Mouse (Mus musculus) ES-Bruce4 (cell line): ENCODE data around the gene Ppp3r2. TPM values are rescaled to one million over a fixed set of nuclear protein-coding genes. Genes with fewer than 3 reads are reported as not detected.

ENCODE experiments used
- H3K27ac ChIP-seq: 2 replicates; pipeline ENCODE4 v1.5.1; 2012; ENCODE audit warnings: low read length, inconsistent platforms; ENCODE audit not compliant: insufficient read depth
- H3K27me3 ChIP-seq: 2 replicates; pipeline ENCODE4 v1.6.1; 2012; ENCODE audit warnings: mild to moderate bottlenecking, low read length, inconsistent platforms; ENCODE audit not compliant: control insufficient read depth, poor library complexity, insufficient read depth, severe bottlenecking
- H3K36me3 ChIP-seq: 2 replicates; pipeline ENCODE4 v1.6.1; 2012; ENCODE audit warnings: inconsistent platforms, mild to moderate bottlenecking, low read length, moderate library complexity; ENCODE audit not compliant: control insufficient read depth, poor library complexity, insufficient read depth, severe bottlenecking
- H3K4me1 ChIP-seq: one replicate; pipeline ENCODE4 v1.8.1; 2011; ENCODE audit warnings: low read length; ENCODE audit not compliant: control insufficient read depth, insufficient read depth
- H3K4me3 ChIP-seq: 2 replicates; pipeline ENCODE4 v1.5.1; 2011; ENCODE audit warnings: low read depth, mild to moderate bottlenecking, low read length
- H3K9ac ChIP-seq: 2 replicates; pipeline ENCODE4 v1.6.1; 2012; ENCODE audit warnings: low read depth, mild to moderate bottlenecking, inconsistent platforms; ENCODE audit not compliant: poor library complexity, severe bottlenecking
- H3K9me3 ChIP-seq: replicated peaks from 2 replicates; pipeline ENCODE4 v1.6.1; 2012; ENCODE audit warnings: mild to moderate bottlenecking, low read length, inconsistent platforms; ENCODE audit not compliant: control insufficient read depth, poor library complexity, insufficient read depth, severe bottlenecking
- CTCF ChIP-seq: IDR thresholded peaks from one replicate; pipeline ENCODE4 v1.8.1; 2011; ENCODE audit warnings: low read depth, low read length
- EP300 ChIP-seq: IDR thresholded peaks from 2 replicates; pipeline ENCODE4 v1.6.1; 2011; ENCODE audit warnings: low read depth, low read length; ENCODE audit not compliant: insufficient read depth
- POLR2A ChIP-seq: IDR thresholded peaks from one replicate; pipeline ENCODE4 v1.8.1; 2011; ENCODE audit warnings: low read length; ENCODE audit not compliant: insufficient read depth
- polyA plus RNA-seq: library from polyadenylated mRNA; stranded (reverse); fragments of >200 nt; gene quantifications from 2 replicates; pipeline ENCODE4 v1.2.4, GENCODE M21; 2011; ENCODE audit warnings: low read depth; ENCODE audit not compliant: missing spikeins, insufficient read depth, insufficient read length

Ppp3r2 gene
- polyA plus RNA-seq, 1 experiment, result not detected

- no peaks in the 10 kb centered on the region for H3K9me3 ChIP-seq
- no peak overlapping the region for H3K27ac ChIP-seq
- no peak for TF ChIP-seq POLR2A
- TF ChIP-seq CTCF, result no peak
- TF ChIP-seq EP300, result no peak
- no peaks in the 10 kb centered on the region for H3K4me1 ChIP-seq
- H3K4me3 ChIP-seq, result no peak overlapping the region
- no peaks in the 10 kb centered on the region for H3K36me3 ChIP-seq
- H3K27me3 ChIP-seq, result no peaks in the 10 kb centered on the region
- H3K9ac ChIP-seq, result no peak overlapping the region
These were observed 5.0 kb downstream of the Ppp3r2 start for GRCm38 (mm10) chr4:49676790-49677189.

GRCm38 (mm10) chr4:49676071-49676470 lies 5.8 kb downstream of the Ppp3r2 start:
- Histone ChIP-seq H3K4me3 (no peak overlapping the region), H3K36me3 (no peaks in the 10 kb centered on the region), H3K4me1 (no peaks in the 10 kb centered on the region), H3K9ac (no peak overlapping the region), H3K9me3 (no peaks in the 10 kb centered on the region), H3K27ac (no peak overlapping the region), H3K27me3 (no peaks in the 10 kb centered on the region)
- TF ChIP-seq CTCF, result no peak
- TF ChIP-seq POLR2A, result no peak
- no peak for TF ChIP-seq EP300

- no peak overlapping the region for H3K27ac ChIP-seq
- H3K9ac ChIP-seq, result no peak overlapping the region
- H3K9me3 ChIP-seq, result no peaks in the 10 kb centered on the region
- peaks cover 3% of the 10 kb centered on the region; the same call in 1 of the 2 replicates for H3K36me3 ChIP-seq
- no peaks in the 10 kb centered on the region for H3K4me1 ChIP-seq
- H3K4me3 ChIP-seq, result no peak overlapping the region
- TF ChIP-seq EP300 (no peak), POLR2A (no peak), CTCF (no peak)
- no peaks in the 10 kb centered on the region for H3K27me3 ChIP-seq
These were observed 17.0 kb downstream of the Ppp3r2 start for GRCm38 (mm10) chr4:49664850-49665249.

DNA sequence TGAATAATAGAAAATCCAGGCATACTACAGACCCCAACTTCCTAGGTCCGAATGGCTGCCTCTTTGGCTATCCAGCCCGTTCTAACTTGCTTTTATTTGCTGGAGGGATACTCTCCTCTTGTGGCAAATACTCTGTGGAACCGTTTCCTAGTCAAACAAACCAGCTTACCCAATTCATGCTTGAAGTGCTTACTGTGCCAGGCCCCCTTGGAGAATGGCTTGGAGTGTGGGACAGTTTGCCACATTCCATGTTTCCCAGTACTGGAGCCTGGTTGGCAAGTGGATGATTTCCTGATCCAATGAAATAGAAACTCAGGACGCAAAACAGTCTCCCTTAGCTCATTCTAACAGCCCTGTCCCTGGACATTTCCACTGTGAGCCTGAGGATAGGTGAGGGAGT lies 19.6 kb downstream of the Ppp3r2 start:
- Histone ChIP-seq H3K9ac (no peak overlapping the region), H3K27me3 (no peaks in the 10 kb centered on the region), H3K27ac (no peak overlapping the region), H3K4me3 (no peak overlapping the region), H3K36me3 (peaks cover 9% of the 10 kb centered on the region), H3K4me1 (no peaks in the 10 kb centered on the region), H3K9me3 (no peaks in the 10 kb centered on the region)
- no peak for TF ChIP-seq EP300
- TF ChIP-seq CTCF, result no peak
- TF ChIP-seq POLR2A, result no peak

GRCm38 (mm10) chr4:49661664-49662063 lies 20.2 kb downstream of the Ppp3r2 start:
- H3K4me3 ChIP-seq, result no peak overlapping the region
- H3K4me1 ChIP-seq, result no peaks in the 10 kb centered on the region
- peaks cover 10% of the 10 kb centered on the region for H3K36me3 ChIP-seq
- no peak for TF ChIP-seq CTCF
- TF ChIP-seq EP300, result no peak
- no peak for TF ChIP-seq POLR2A
- H3K9me3 ChIP-seq, result no peaks in the 10 kb centered on the region
- H3K27ac ChIP-seq, result no peak overlapping the region
- H3K9ac ChIP-seq, result no peak overlapping the region
- H3K27me3 ChIP-seq, result no peaks in the 10 kb centered on the region

DNA sequence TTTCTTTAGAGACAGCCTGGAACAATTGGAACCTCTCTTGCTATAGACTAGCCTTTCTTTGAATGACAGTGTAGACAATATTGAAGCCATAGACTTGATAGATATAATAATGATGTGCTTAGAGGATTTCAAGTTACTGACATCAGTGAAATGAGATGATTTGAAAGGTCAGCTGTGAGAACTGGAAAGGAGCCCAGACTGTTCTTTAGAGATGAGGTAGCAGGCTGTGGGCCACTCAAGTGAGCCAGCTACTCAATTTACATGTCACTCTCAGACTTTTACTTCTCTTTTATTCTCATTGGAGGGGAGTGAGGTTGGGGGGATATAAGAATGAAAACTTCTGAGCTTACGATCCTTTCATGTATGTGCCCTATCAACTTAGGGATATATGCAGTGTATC lies 22.4 kb downstream of the Ppp3r2 start:
- Histone ChIP-seq H3K9me3 (no peaks in the 10 kb centered on the region), H3K4me3 (no peak overlapping the region), H3K27ac (no peak overlapping the region), H3K27me3 (no peaks in the 10 kb centered on the region), H3K9ac (no peak overlapping the region), H3K36me3 (peaks cover 24% of the 10 kb centered on the region), H3K4me1 (no peaks in the 10 kb centered on the region)
- TF ChIP-seq CTCF, result no peak
- TF ChIP-seq EP300, result no peak
- no peak for TF ChIP-seq POLR2A
